Mouse (Mus musculus): ENCODE results near the gene Ttc16. TPM values are rescaled to one million over a fixed set of nuclear protein-coding genes. Genes with fewer than 3 reads are reported as not detected.
A peak's percentile ranks its signal among the peaks of the same experiment; 100 is the strongest.

Gene Ttc16
- polyA plus RNA-seq, 1 experiment = 0.21 TPM

- peaks cover 15% of the 10 kb centered on the region; the same call in 1 of the 2 replicates for H3K4me1 ChIP-seq (ENCODE audit: control insufficient read depth, insufficient read depth, insufficient read length)
- DNase-seq (ENCODE audit: low read depth in 1 of 2, low spot score in 2 of 2) = no peak
- TF ChIP-seq POLR2A (IDR thresholded peaks at IDR 0.05; ENCODE audit: low read depth, low read length) (no peak), CTCF (IDR thresholded peaks at IDR 0.05; ENCODE audit: extremely low read depth, insufficient read depth, insufficient read length, insufficient replicate concordance) (no peak)
- no peak overlapping the region for H3K4me3 ChIP-seq (ENCODE audit: extremely low read depth, insufficient read depth, insufficient read length)
- 85% methylated on average over 4 of the region's 4 CpGs for WGBS
- H3K27me3 ChIP-seq (ENCODE audit: control insufficient read depth, insufficient read depth, low read length) = no peaks in the 10 kb centered on the region
- peaks cover 17% of the 10 kb centered on the region for H3K36me3 ChIP-seq (ENCODE audit: control insufficient read depth, insufficient read depth, low read length)
- peak overlapping the region; percentile 28 for H3K27ac ChIP-seq (ENCODE audit: insufficient read depth, low read length)
Measured at GRCm38 (mm10) chr2:32731911-32732310, 43.5 kb downstream of the Ttc16 start.

GRCm38 (mm10) chr2:32730854-32731253 lies 44.6 kb downstream of the Ttc16 start:
- no peak for DNase-seq (ENCODE audit: low read depth in 1 of 2, low spot score in 2 of 2)
- Histone ChIP-seq H3K4me1 (ENCODE audit: control insufficient read depth, insufficient read depth, insufficient read length) (peaks cover 15% of the 10 kb centered on the region; the same call in 1 of the 2 replicates), H3K27ac (ENCODE audit: insufficient read depth, low read length) (peak overlapping the region; percentile 11; the same call in 1 of the 2 replicates), H3K27me3 (ENCODE audit: control insufficient read depth, insufficient read depth, low read length) (no peaks in the 10 kb centered on the region), H3K4me3 (ENCODE audit: extremely low read depth, insufficient read depth, insufficient read length) (no peak overlapping the region), H3K36me3 (ENCODE audit: control insufficient read depth, insufficient read depth, low read length) (peaks cover 21% of the 10 kb centered on the region)
- WGBS = 89% methylated on average over 11 of the region's 11 CpGs
- TF ChIP-seq POLR2A (IDR thresholded peaks at IDR 0.05; ENCODE audit: low read depth, low read length) (no peak), CTCF (IDR thresholded peaks at IDR 0.05; ENCODE audit: extremely low read depth, insufficient read depth, insufficient read length, insufficient replicate concordance) (no peak)

DNA sequence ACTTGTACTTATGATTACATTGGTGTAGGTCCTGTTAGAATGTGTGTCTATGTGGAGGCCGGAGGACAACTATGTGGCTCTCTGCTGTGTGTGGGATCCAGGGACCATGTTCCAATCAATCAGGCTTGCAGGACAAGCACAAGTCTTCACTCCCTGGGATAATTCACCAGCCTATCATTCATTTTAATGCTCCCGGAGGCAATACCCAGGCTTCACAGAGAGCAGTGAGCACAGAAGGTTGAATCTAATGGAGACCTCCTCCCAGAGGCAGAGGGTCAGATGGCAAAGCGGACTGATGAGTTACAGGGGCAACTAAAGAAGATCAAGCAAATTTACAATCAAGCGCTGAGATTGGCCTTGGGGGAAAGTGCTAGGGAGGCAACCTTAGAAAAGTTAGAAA lies 45.9 kb downstream of the Ttc16 start:
- Histone ChIP-seq H3K4me3 (ENCODE audit: extremely low read depth, insufficient read depth, insufficient read length) (no peak overlapping the region), H3K27me3 (ENCODE audit: control insufficient read depth, insufficient read depth, low read length) (no peaks in the 10 kb centered on the region), H3K36me3 (ENCODE audit: control insufficient read depth, insufficient read depth, low read length) (peaks cover 27% of the 10 kb centered on the region), H3K27ac (ENCODE audit: insufficient read depth, low read length) (no peak overlapping the region; the same call in 1 of the 2 replicates), H3K4me1 (ENCODE audit: control insufficient read depth, insufficient read depth, insufficient read length) (peaks cover 19% of the 10 kb centered on the region; the same call in 1 of the 2 replicates)
- WGBS = 90% methylated on average over 4 of the region's 4 CpGs
- no peak for DNase-seq (ENCODE audit: low read depth in 1 of 2, low spot score in 2 of 2)
- TF ChIP-seq CTCF (IDR thresholded peaks at IDR 0.05; ENCODE audit: extremely low read depth, insufficient read depth, insufficient read length, insufficient replicate concordance) = no peak

GRCm38 (mm10) chr2:32728463-32728862 lies 47.0 kb downstream of the Ttc16 start:
- Histone ChIP-seq H3K4me1 (ENCODE audit: control insufficient read depth, insufficient read depth, insufficient read length) (peaks cover 21% of the 10 kb centered on the region; the same call in 1 of the 2 replicates), H3K27me3 (ENCODE audit: control insufficient read depth, insufficient read depth, low read length) (no peaks in the 10 kb centered on the region), H3K27ac (ENCODE audit: insufficient read depth, low read length) (peak overlapping the region; percentile 49), H3K4me3 (ENCODE audit: extremely low read depth, insufficient read depth, insufficient read length) (peak overlapping the region; percentile 34; the same call in 1 of the 2 replicates), H3K36me3 (ENCODE audit: control insufficient read depth, insufficient read depth, low read length) (peaks cover 26% of the 10 kb centered on the region)
- WGBS = 39% methylated on average over 7 of the region's 7 CpGs
- TF ChIP-seq POLR2A (IDR thresholded peaks at IDR 0.05; ENCODE audit: low read depth, low read length) = no peak
- no peak for TF ChIP-seq CTCF (IDR thresholded peaks at IDR 0.05; ENCODE audit: extremely low read depth, insufficient read depth, insufficient read length, insufficient replicate concordance)
- DNase-seq (ENCODE audit: low read depth in 1 of 2, low spot score in 2 of 2) = no peak

DNA sequence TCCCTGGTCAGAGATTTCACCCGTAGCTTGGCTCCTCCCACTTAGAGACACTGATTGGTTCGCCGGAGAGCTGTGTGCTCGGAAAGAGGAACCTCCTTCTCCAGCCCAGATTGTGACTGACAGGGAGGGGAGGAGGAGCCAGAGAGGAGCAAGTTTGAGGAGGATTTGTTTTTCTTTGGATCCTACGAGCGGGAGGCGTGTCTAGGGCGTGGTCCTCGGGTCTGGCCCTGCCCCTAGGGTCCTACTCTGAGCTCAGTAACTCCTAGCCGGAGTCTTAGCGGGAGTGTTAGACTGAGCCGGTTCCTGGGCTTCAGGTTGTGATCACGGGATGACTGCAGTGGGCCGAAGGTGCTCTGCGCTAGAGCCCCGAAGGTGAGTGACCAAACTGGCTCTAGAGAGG lies 48.0 kb downstream of the Ttc16 start:
- Histone ChIP-seq H3K27me3 (ENCODE audit: control insufficient read depth, insufficient read depth, low read length) (no peaks in the 10 kb centered on the region), H3K4me1 (ENCODE audit: control insufficient read depth, insufficient read depth, insufficient read length) (peaks cover 24% of the 10 kb centered on the region; the same call in 1 of the 2 replicates), H3K4me3 (ENCODE audit: extremely low read depth, insufficient read depth, insufficient read length) (peak overlapping the region; percentile 37; the same call in 1 of the 2 replicates), H3K36me3 (ENCODE audit: control insufficient read depth, insufficient read depth, low read length) (peaks cover 25% of the 10 kb centered on the region), H3K27ac (ENCODE audit: insufficient read depth, low read length) (peak overlapping the region; percentile 59)
- TF ChIP-seq POLR2A (IDR thresholded peaks at IDR 0.05; ENCODE audit: low read depth, low read length) (no peak), CTCF (IDR thresholded peaks at IDR 0.05; ENCODE audit: extremely low read depth, insufficient read depth, insufficient read length, insufficient replicate concordance) (no peak)
- 6% methylated on average over 16 of the region's 16 CpGs for WGBS
- peak; percentile 71 to 72 for DNase-seq (ENCODE audit: low read depth in 1 of 2, low spot score in 2 of 2)

DNA sequence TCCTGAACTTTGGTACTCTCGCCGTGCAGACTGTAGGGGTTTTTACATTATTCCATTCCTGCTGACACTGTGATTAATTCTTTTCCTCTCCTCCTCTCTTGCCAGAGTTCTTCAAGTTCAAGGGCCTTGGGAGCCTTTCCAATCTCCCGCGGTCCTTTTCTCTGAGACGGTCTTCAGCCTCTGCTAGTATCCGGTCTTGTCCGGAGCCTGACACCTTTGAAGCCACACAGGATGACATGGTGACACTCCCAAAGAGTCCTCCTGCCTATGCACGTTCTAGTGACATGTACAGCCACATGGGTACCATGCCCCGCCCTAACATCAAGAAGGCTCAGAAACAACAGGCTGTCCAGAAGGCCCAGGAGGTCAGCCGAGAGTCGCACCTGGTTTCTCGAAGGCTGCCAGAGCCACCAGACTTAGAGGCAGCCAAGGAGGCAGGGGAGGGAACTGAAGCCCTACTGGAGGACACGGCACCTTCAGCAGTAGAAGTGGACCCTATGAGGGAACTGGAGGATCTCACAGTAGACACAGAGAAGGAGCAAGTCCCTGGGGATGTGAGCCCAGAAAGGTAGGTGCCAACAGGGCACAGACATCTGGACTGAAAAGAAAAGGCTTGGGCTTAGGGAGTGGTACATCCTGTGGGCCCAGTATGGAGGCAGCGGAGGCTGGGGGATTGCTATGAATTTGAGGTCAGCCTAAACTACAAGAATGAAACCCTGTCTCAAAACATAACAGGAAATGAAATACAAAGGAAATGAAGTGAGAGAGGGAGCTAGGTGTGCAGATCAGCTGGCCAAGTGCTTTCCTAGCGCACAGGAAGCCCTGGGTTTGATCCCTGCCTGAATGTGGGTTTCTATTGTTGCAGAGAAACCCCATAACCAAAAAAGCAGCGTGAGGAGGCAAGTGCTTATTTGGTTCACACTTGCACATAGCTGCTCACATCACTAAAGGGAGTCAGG lies 50.3 kb downstream of the Ttc16 start:
- Histone ChIP-seq H3K36me3 (ENCODE audit: control insufficient read depth, insufficient read depth, low read length) (peaks cover 16% of the 10 kb centered on the region), H3K4me3 (ENCODE audit: extremely low read depth, insufficient read depth, insufficient read length) (no peak overlapping the region), H3K27me3 (ENCODE audit: control insufficient read depth, insufficient read depth, low read length) (no peaks in the 10 kb centered on the region), H3K27ac (ENCODE audit: insufficient read depth, low read length) (peak overlapping the region; percentile 88), H3K4me1 (ENCODE audit: control insufficient read depth, insufficient read depth, insufficient read length) (peaks cover 27% of the 10 kb centered on the region; the same call in 1 of the 2 replicates)
- DNase-seq (ENCODE audit: low read depth in 1 of 2, low spot score in 2 of 2) = peak in 1 of 2 experiments; percentile 32
- no peak for TF ChIP-seq POLR2A (IDR thresholded peaks at IDR 0.05; ENCODE audit: low read depth, low read length)
- TF ChIP-seq CTCF (IDR thresholded peaks at IDR 0.05; ENCODE audit: extremely low read depth, insufficient read depth, insufficient read length, insufficient replicate concordance) = no peak
- WGBS = 70% methylated on average over 16 of the region's 16 CpGs

All from spleen, adult 2 months (tissue).